Mouse (Mus musculus): Measurements from ENCODE around the gene Pibf1. TPM values are rescaled to one million over a fixed set of nuclear protein-coding genes. Genes with fewer than 3 reads are reported as not detected.

Gene Pibf1
- polyA plus RNA-seq, 1 experiment from 2014 or later, result 20.2 TPM

DNA sequence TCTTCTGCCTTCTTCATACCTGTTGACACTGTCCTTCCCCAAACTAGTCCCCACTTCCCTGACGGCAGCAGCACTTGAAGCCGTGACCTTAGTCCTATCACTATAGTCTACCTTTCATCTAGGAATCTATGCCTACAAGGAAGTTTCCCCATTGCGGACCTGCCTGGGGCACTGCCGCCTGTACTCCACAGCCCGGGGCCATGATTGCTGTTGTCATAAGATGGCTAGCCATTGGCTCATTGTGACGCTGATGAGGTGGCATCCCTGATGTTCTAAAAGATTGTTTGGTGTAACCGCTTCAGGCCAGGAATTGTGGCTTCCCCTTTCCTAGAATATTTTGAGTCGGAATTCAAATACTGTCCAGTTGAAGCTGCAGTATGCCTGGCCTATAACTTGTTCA lies 195.2 kb downstream of the Pibf1 start:
- Histone ChIP-seq H3K27ac (ENCODE audit: low read depth, low read length) (no peak overlapping the region), H3K4me1 (ENCODE audit: control insufficient read depth, insufficient read depth, low read length) (no peaks in the 10 kb centered on the region), H3K4me2 (ENCODE audit: low read depth) (no peak overlapping the region), H3K4me3 (ENCODE audit: low read depth, low read length) (no peak overlapping the region), H3K36me3 (ENCODE audit: control insufficient read depth, insufficient read depth, low read length) (no peaks in the 10 kb centered on the region), H3K9ac (ENCODE audit: low read length) (no peak overlapping the region), H3K27me3 (ENCODE audit: control insufficient read depth, insufficient read depth, low read length) (peaks cover 8% of the 10 kb centered on the region), H3K9me3 (ENCODE audit: control insufficient read depth, low read length) (no peaks in the 10 kb centered on the region)
- ATAC-seq (ENCODE audit: insufficient read depth, low FRiP score, low TSS enrichment) (no peak), DNase-seq (ENCODE audit: low spot score) (no peak)
- 90% methylated on average over 8 of the region's 8 CpGs for WGBS

GRCm38 (mm10) chr14:99295606-99296341 lies 196.6 kb downstream of the Pibf1 start:
- no peaks in the 10 kb centered on the region for H3K9me3 ChIP-seq (ENCODE audit: control insufficient read depth, low read length)
- ATAC-seq (ENCODE audit: insufficient read depth, low FRiP score, low TSS enrichment) (no peak), DNase-seq (ENCODE audit: low spot score) (no peak)
- WGBS, result 73% methylated on average over 15 of the region's 15 CpGs
- no peak overlapping the region for H3K4me3 ChIP-seq (ENCODE audit: low read depth, low read length)
- no peaks in the 10 kb centered on the region for H3K36me3 ChIP-seq (ENCODE audit: control insufficient read depth, insufficient read depth, low read length)
- H3K27me3 ChIP-seq (ENCODE audit: control insufficient read depth, insufficient read depth, low read length), result peaks cover 18% of the 10 kb centered on the region
- no peak overlapping the region for H3K9ac ChIP-seq (ENCODE audit: low read length)
- H3K4me1 ChIP-seq (ENCODE audit: control insufficient read depth, insufficient read depth, low read length), result peaks cover 2% of the 10 kb centered on the region; the same call in 1 of the 2 replicates
- H3K27ac ChIP-seq (ENCODE audit: low read depth, low read length), result no peak overlapping the region
- no peak overlapping the region for H3K4me2 ChIP-seq (ENCODE audit: low read depth)

DNA sequence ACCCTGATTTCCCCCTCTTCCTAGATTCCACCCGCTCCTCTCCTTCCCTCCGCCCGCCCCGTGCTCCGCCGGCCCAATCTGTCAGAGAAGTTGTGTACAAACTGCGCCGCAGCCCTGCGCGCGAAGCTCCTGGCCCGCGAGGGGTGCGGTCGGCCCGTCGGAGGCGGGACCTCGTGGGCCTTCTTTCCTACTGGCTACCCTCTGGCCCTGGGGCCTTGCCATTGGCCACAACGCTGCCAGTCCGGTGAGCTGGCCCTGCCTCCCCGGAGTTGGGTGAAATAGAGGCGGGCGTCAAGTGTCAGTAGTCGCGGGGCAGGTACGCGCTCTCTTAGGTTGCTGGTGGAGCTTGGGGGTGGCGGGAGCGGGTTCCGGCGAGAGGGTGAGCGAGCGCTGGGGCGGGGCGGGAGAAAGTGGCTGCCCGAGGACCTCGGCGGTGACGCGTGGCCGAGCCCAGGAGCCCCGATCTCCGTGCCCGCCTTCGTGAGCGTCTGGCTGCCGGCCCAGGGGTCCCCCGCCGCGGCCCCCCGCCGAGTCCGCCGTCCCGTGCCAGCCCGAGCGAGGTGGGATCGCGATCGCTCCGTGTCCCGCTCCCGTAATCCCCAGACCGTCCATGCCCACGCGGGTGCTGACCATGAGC lies 199.3 kb downstream of the Pibf1 start, which contains the start of gene Klf5:
TSS of gene Klf5 (plus strand) at position 307 of the 637 bp plus-strand sequence.
- WGBS, result under 1% methylated on average over 54 of the region's 67 CpGs
- H3K27ac ChIP-seq (ENCODE audit: low read depth, low read length), result no peak within 1 kb of the TSS

DNA sequence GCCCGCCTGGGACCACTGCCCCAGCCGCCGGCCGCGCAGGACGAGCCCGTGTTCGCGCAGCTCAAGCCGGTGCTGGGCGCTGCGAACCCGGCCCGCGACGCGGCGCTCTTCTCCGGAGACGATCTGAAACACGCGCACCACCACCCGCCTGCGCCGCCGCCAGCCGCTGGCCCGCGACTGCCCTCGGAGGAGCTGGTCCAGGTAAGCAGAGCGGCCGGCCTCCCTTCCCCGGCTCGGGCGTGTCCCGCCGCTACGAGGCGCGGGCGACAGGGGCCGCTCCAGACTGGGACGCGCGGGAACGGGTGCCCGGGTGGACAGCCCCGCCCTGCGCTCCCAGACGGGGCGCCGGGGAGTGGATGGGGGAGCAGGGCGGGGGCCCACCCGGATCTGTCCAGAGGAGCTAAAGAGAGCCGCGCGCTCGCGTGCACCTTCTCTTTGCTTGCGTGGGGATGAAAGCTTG lies 199.8 kb downstream of the Pibf1 start:
- under 1% methylated on average over 55 of the region's 60 CpGs for WGBS
- H3K36me3 ChIP-seq (ENCODE audit: control insufficient read depth, insufficient read depth, low read length), result no peaks in the 10 kb centered on the region
- peaks cover 2% of the 10 kb centered on the region; the same call in 1 of the 2 replicates for H3K4me1 ChIP-seq (ENCODE audit: control insufficient read depth, insufficient read depth, low read length)
- H3K4me3 ChIP-seq (ENCODE audit: low read depth, low read length), result peak overlapping the region; percentile 66
- H3K27me3 ChIP-seq (ENCODE audit: control insufficient read depth, insufficient read depth, low read length), result peaks cover 18% of the 10 kb centered on the region
- peak overlapping the region; percentile 94 for H3K4me2 ChIP-seq (ENCODE audit: low read depth)
- no peak overlapping the region for H3K27ac ChIP-seq (ENCODE audit: low read depth, low read length)
- peak overlapping the region; percentile 54 for H3K9ac ChIP-seq (ENCODE audit: low read length)
- peak; percentile 75 for DNase-seq (ENCODE audit: low spot score)
- H3K9me3 ChIP-seq (ENCODE audit: control insufficient read depth, low read length), result no peaks in the 10 kb centered on the region
- ATAC-seq (ENCODE audit: insufficient read depth, low FRiP score, low TSS enrichment), result peak; percentile 84

More for the DNA sequence above, 199.3 kb downstream of the Pibf1 start, which contains the start of gene Klf5:
- H3K9me3 ChIP-seq (ENCODE audit: control insufficient read depth, low read length), result no peaks in the 10 kb centered on the region
- peak within 1 kb of the TSS; percentile 94 for H3K4me2 ChIP-seq (ENCODE audit: low read depth)
- peak within 1 kb of the TSS; percentile 54 for H3K9ac ChIP-seq (ENCODE audit: low read length)
- H3K27me3 ChIP-seq (ENCODE audit: control insufficient read depth, insufficient read depth, low read length), result peaks cover 18% of the 10 kb centered on the region
- ATAC-seq (ENCODE audit: insufficient read depth, low FRiP score, low TSS enrichment) (peak; percentile 98), DNase-seq (ENCODE audit: low spot score) (peak; percentile 92)
- no peaks in the 10 kb centered on the region for H3K36me3 ChIP-seq (ENCODE audit: control insufficient read depth, insufficient read depth, low read length)
- peaks cover 2% of the 10 kb centered on the region; the same call in 1 of the 2 replicates for H3K4me1 ChIP-seq (ENCODE audit: control insufficient read depth, insufficient read depth, low read length)
- H3K4me3 ChIP-seq (ENCODE audit: low read depth, low read length), result peak within 1 kb of the TSS; percentile 66

DNA sequence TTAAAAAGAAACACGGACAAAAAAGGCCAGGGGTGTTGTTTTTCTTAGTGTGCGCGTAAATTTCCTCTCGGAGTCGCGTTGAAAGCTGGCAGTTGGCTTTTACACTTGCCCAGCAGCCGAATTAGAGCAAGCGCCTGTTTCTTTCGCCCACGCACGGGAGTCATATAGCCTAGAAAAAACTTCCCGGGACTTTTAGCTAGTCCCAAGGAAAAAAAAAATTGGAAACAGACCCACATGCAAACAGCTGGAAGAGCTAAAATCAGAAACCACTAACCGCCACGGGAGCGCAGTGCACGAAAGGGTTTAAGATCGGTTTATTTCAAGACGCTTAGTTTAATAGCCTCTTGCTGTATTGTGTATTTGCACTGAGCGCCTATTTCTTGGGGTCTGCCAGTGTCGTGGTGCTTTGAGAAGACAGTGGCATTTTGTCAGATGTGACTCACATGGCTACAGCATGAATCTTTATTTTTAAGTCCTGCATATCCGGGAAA lies 200.5 kb downstream of the Pibf1 start:
- H3K4me2 ChIP-seq (ENCODE audit: low read depth), result peak overlapping the region; percentile 94
- no peaks in the 10 kb centered on the region for H3K9me3 ChIP-seq (ENCODE audit: control insufficient read depth, low read length)
- H3K4me1 ChIP-seq (ENCODE audit: control insufficient read depth, insufficient read depth, low read length), result peaks cover 2% of the 10 kb centered on the region; the same call in 1 of the 2 replicates
- WGBS, result 9% methylated on average over 21 of the region's 21 CpGs
- no peak overlapping the region for H3K27ac ChIP-seq (ENCODE audit: low read depth, low read length)
- no peak overlapping the region for H3K9ac ChIP-seq (ENCODE audit: low read length)
- ATAC-seq (ENCODE audit: insufficient read depth, low FRiP score, low TSS enrichment), result no peak
- peak; percentile 27 for DNase-seq (ENCODE audit: low spot score)
- peak overlapping the region; percentile 66 for H3K4me3 ChIP-seq (ENCODE audit: low read depth, low read length)
- peaks cover 18% of the 10 kb centered on the region for H3K27me3 ChIP-seq (ENCODE audit: control insufficient read depth, insufficient read depth, low read length)
- no peaks in the 10 kb centered on the region for H3K36me3 ChIP-seq (ENCODE audit: control insufficient read depth, insufficient read depth, low read length)

GRCm38 (mm10) chr14:99301472-99301871 lies 202.2 kb downstream of the Pibf1 start:
- Histone ChIP-seq H3K4me3 (ENCODE audit: low read depth, low read length) (no peak overlapping the region), H3K9me3 (ENCODE audit: control insufficient read depth, low read length) (no peaks in the 10 kb centered on the region), H3K36me3 (ENCODE audit: control insufficient read depth, insufficient read depth, low read length) (no peaks in the 10 kb centered on the region), H3K9ac (ENCODE audit: low read length) (no peak overlapping the region), H3K4me1 (ENCODE audit: control insufficient read depth, insufficient read depth, low read length) (peaks cover 2% of the 10 kb centered on the region; the same call in 1 of the 2 replicates), H3K27me3 (ENCODE audit: control insufficient read depth, insufficient read depth, low read length) (peaks cover 18% of the 10 kb centered on the region), H3K4me2 (ENCODE audit: low read depth) (no peak overlapping the region), H3K27ac (ENCODE audit: low read depth, low read length) (no peak overlapping the region)
- 65% methylated on average over 11 of the region's 11 CpGs for WGBS
- ATAC-seq (ENCODE audit: insufficient read depth, low FRiP score, low TSS enrichment) (no peak), DNase-seq (ENCODE audit: low spot score) (no peak)

Other genes with a start within 250 kb of the Pibf1 start
- 1.6 and 2.5 TPM in 2 replicates for gene Rpl36a-ps1, start 105.1 kb upstream of the Pibf1 start, polyA plus RNA-seq (2014; fragmentation: Nextera tagmentation; extraction: Ambion mirVana)
- 88.1 and 98.2 TPM in 2 replicates for gene Mzt1, start 53.3 kb upstream of the Pibf1 start, polyA plus RNA-seq (2014; fragmentation: Nextera tagmentation; extraction: Ambion mirVana)
- 56.3 and 60.5 TPM in 2 replicates for gene Bora, start 53.2 kb upstream of the Pibf1 start, polyA plus RNA-seq (2014; fragmentation: Nextera tagmentation; extraction: Ambion mirVana)
- gene Dis3, start 346 bp downstream of the Pibf1 start, polyA plus RNA-seq (2014; fragmentation: Nextera tagmentation; extraction: Ambion mirVana), result 43.9 and 44.7 TPM in 2 replicates
- 2.7 and 2.8 TPM in 2 replicates for gene Klf5, start 199.3 kb downstream of the Pibf1 start, polyA plus RNA-seq (2014; fragmentation: Nextera tagmentation; extraction: Ambion mirVana)